ENCODE assay signal across 8 mouse cellular contexts in the genomic region with DNA sequence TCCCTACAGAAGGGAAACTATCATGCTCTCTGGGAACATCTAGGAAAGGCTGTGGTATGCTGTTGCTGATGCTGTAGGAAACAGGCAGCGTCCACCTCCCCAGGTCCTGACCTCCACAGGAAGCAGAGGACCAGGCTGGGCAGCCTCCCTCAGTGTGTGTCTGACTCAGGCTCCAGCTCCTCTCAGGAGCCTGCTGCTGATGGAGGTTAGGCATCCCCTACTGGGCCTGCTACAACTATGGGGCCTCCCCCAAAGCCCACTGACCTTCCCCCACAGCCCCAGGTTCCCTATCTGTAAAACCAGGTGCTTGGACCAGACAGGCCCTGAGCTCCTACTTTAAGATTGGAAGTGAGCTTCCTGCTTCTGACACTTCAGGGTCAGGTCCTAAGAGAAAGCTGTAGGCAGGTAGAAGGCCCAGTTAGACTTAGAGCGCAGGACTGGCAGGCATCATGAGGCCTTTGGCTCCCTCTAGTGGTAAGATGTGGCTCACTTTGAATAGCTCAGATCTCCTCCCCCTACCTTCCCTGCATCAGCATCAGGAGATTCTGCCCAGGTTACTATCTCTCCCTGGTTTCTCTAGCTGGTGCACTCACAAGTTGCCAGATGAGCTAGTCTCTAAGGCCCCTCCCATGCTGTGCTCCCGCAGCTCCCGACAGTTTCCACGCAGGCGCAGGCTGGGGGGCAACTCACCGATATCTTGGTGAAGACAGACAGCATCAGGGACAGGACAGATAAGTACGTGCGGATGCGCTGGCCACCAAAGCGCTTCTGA. TPM values are rescaled to one million over a fixed set of nuclear protein-coding genes. Genes with fewer than 3 reads are reported as not detected.
DNase-seq lines count a peak whose midpoint lies in the region; ATAC-seq lines count a peak whose summit lies in the region.

No protein-coding gene starts in this region.

- H3K4me2 ChIP-seq in hindbrain, embryonic 16.5 days (ENCODE audit: low read length) = no peak overlapping the region

- H3K36me3 ChIP-seq in hindbrain, embryonic 16.5 days (ENCODE audit: control insufficient read depth, insufficient read depth, low read length) = no peaks in the 10 kb centered on the region

- no peak overlapping the region for H3K4me3 ChIP-seq in hindbrain, embryonic 16.5 days (ENCODE audit: low read length)

- peak; percentile 92 for ATAC-seq in hindbrain, embryonic 16.5 days

- H3K27ac ChIP-seq in hindbrain, embryonic 16.5 days (ENCODE audit: low read depth, low read length) = no peak overlapping the region

- no peaks in the 10 kb centered on the region for H3K27me3 ChIP-seq in hindbrain, embryonic 16.5 days (replicated peaks; ENCODE audit: control insufficient read depth, insufficient read depth, low read length)

- H3K9ac ChIP-seq in hindbrain, embryonic 16.5 days (ENCODE audit: low read depth, low read length) = no peak overlapping the region

- H3K4me1 ChIP-seq in hindbrain, embryonic 16.5 days (ENCODE audit: control insufficient read depth, insufficient read depth, low read depth, low read length) = no peaks in the 10 kb centered on the region; the same call in 1 of the 2 replicates

- peak; percentile 77 for DNase-seq in WW6 (ENCODE audit: low read depth, low spot score)
- DNase-seq in cerebellum, postnatal 25 days = peak; percentile 76 to 85
- DNase-seq in frontal cortex, postnatal 36 days (ENCODE audit: low spot score in 2 of 2) = peak; percentile 72 to 87
- peak; percentile 54 to 69 for DNase-seq in layer of hippocampus, postnatal 36 days
- DNase-seq in lung, postnatal 14 days = peak; percentile 80
- DNase-seq in right cerebral cortex, postnatal 10 days (ENCODE audit: low spot score in 2 of 2) = peak; percentile 82 to 84
- DNase-seq in urinary bladder, postnatal 36 days (ENCODE audit: low spot score in 2 of 2) = peak; percentile 65 to 68

- 53% methylated on average over 11 of the region's 11 CpGs for WGBS in hindbrain, embryonic 16.5 days

- H3K9me3 ChIP-seq in hindbrain, embryonic 16.5 days (ENCODE audit: control insufficient read depth, low read length) = no peaks in the 10 kb centered on the region

RNA-seq across cellular contexts. Expression of a gene that starts 6.1 kb away (rescaled TPM):
- not detected in 2 replicates for polyA plus RNA-seq in hindbrain, embryonic 16.5 days (2015; fragmentation: Nextera tagmentation; extraction: Ambion mirVana)
- total RNA-seq in layer of hippocampus, postnatal 36 days (2021) = under 1 TPM; 0.38 to 0.47 TPM

RNA-seq across cellular contexts. Expression of a gene that starts 30.6 kb away (rescaled TPM):
- polyA plus RNA-seq in hindbrain, embryonic 16.5 days (2015; fragmentation: Nextera tagmentation; extraction: Ambion mirVana) = 0.12 and 0.18 TPM in 2 replicates
- not detected for total RNA-seq in layer of hippocampus, postnatal 36 days (2021)

RNA-seq across cellular contexts. Expression of a gene that starts 47.4 kb away (rescaled TPM):
- 47.7 and 50.2 TPM in 2 replicates for polyA plus RNA-seq in hindbrain, embryonic 16.5 days (2015; fragmentation: Nextera tagmentation; extraction: Ambion mirVana)
- total RNA-seq in layer of hippocampus, postnatal 36 days (2021) = 10 to 100 TPM; 48.4 to 49.9 TPM
